Mouse (Mus musculus) CH12.LX (cell line): ENCODE measurements around the gene Adarb1.

Experiments used
- JUN ChIP-seq: IDR thresholded peaks from 2 replicates; pipeline ENCODE4 v1.6.1; 2011; ENCODE audit warnings: low read depth, mild to moderate bottlenecking, low read length, improper control_type of control experiment, moderate library complexity; ENCODE audit not compliant: insufficient read depth
- TCF12 ChIP-seq: IDR thresholded peaks from 2 replicates; pipeline ENCODE4 v1.6.1; 2014; ENCODE audit warnings: low read depth, mild to moderate bottlenecking, inconsistent platforms, low read length, improper control_type of control experiment

DNA sequence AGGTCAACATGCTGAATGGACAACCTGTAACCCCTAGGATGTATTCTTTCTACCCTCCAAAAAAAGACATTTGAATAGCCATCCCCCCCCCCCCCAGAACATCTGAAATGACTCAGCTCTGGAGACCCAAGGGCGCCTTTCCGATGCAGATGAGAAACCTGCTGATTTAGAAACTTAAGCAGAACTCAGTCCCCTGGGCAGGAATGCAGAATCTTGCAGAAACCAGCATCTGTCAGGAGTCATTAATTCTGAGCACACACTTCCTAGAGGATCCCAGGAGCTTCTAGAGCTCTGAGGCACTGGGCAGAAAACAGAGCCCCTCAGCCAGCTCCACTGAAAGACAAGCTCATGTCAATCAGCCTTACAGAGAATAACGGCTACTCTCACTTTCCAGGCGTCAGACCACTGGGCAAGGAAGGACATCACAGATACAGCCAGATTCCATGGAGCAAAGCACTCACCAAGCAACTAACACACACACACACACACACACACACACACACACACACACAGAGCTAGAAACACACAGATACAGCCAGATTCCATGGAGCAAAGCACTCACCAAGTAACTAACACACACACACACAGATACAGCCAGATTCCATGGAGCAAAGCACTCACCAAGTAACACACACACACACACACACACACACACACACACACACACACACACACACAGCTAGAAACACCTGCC is 113.1 kb downstream of the Adarb1 start:
- TF ChIP-seq TCF12 (no peak), JUN (no peak)
